In the genomic region with DNA sequence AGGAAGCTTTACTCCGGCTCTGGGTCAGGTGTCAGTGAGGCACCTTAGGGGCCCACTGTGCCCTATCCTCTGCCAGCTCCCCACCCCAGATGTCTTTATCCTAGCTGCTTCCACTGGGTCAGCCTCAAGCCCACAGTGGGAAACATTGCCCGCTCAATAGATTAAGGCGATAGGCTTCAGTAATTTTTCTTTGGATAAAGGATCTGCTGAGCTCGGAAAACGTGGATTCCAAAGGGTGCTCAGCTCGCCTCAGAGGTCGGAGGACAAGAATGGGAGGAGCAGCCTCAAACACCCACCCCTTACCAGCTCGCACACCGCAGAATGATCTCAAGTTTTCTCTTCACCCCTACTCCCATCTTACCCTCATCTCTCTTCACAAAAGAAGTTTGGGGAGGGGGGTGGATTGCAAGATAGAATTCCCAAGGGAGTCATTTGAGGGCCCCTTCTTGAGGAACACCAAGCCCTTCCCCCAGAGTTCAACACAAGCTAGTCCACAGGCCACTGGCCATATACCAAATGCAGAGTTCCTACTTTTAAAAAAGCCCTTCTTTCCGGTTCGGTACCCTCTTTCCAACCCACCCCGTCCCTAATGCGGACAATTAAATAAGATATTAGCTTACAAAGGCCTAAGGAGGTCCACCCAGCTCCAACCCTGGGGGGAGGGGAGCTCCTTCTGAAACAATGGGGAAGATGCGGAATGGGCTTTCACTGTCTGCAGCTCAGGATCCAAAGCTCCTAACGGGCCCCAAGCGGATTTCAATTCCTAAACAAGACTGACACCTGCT, we compare ENCODE assay signal across 8 mouse cellular contexts. TPM values are rescaled to one million over a fixed set of nuclear protein-coding genes. Genes with fewer than 3 reads are reported as not detected.
A peak's percentile ranks its signal among the peaks of the same experiment; 100 is the strongest.
DNase-seq lines count a peak whose midpoint lies in the region; ATAC-seq and TF ChIP-seq lines count a peak whose summit lies in the region.

No protein-coding gene starts in this region.

- H3K4me2 ChIP-seq in hindbrain, embryonic 13.5 days = peak overlapping the region; percentile 95
- H3K4me2 ChIP-seq in limb, embryonic 15.5 days = peak overlapping the region; percentile 75

- H3K4me3 ChIP-seq in thymus, adult 2 months (ENCODE audit: control insufficient read depth, insufficient read depth, low read length) = peak overlapping the region; percentile 99
- H3K4me3 ChIP-seq in cortical plate, adult 2 months (ENCODE audit: insufficient read depth, low read length) = peak overlapping the region; percentile 52
- H3K4me3 ChIP-seq in hindbrain, embryonic 13.5 days = peak overlapping the region; percentile 78
- H3K4me3 ChIP-seq in limb, embryonic 15.5 days = peak overlapping the region; percentile 76
- peak overlapping the region; percentile 99 for H3K4me3 ChIP-seq in olfactory bulb, adult 2 months (ENCODE audit: insufficient read depth, low read depth, low read length)

- H3K36me3 ChIP-seq in thymus, adult 2 months (ENCODE audit: control insufficient read depth, insufficient read depth, low read length) = no peaks in the 10 kb centered on the region
- peaks cover 33% of the 10 kb centered on the region for H3K36me3 ChIP-seq in hindbrain, embryonic 13.5 days
- peaks cover 30% of the 10 kb centered on the region for H3K36me3 ChIP-seq in limb, embryonic 15.5 days

- DNase-seq in thymus, adult 2 months = peak; percentile 24
- no peak for DNase-seq in thymus, postnatal 14 days
- no peak for DNase-seq in frontal cortex, postnatal 14 days (ENCODE audit: low spot score in 2 of 2)
- no peak for DNase-seq in thymus, adult 18-20 months

- H3K9ac ChIP-seq in hindbrain, embryonic 13.5 days = peak overlapping the region; percentile 92
- H3K9ac ChIP-seq in limb, embryonic 15.5 days = peak overlapping the region; percentile 85

- ATAC-seq in hindbrain, embryonic 13.5 days (ENCODE audit: low FRiP score) = peak; percentile 81
- ATAC-seq in limb, embryonic 15.5 days (ENCODE audit: insufficient number of reproducible peaks, low FRiP score, low TSS enrichment, low read depth) = peak; percentile 22

- peak overlapping the region; percentile 35; the same call in 1 of the 2 replicates for H3K27ac ChIP-seq in thymus, adult 2 months (ENCODE audit: control insufficient read depth, insufficient read depth, low read length)
- H3K27ac ChIP-seq in cortical plate, adult 2 months (ENCODE audit: insufficient read depth, low read length) = peak overlapping the region; percentile 57
- H3K27ac ChIP-seq in hindbrain, embryonic 13.5 days = peak overlapping the region; percentile 97
- peak overlapping the region; percentile 79 for H3K27ac ChIP-seq in limb, embryonic 15.5 days
- peak overlapping the region; percentile 96 for H3K27ac ChIP-seq in olfactory bulb, adult 2 months (ENCODE audit: insufficient read depth, low read depth, low read length)

- TF ChIP-seq CTCF in thymus, adult 2 months (IDR thresholded peaks at IDR 0.05; ENCODE audit: borderline replicate concordance, control insufficient read depth, extremely low read depth, insufficient read depth, low read length, poor library complexity) = no peak
- TF ChIP-seq CTCF in cortical plate, adult 2 months (IDR thresholded peaks at IDR 0.05; ENCODE audit: extremely low read depth, insufficient read depth, low read length) = no peak
- no peak for TF ChIP-seq CTCF in olfactory bulb, adult 2 months (IDR thresholded peaks at IDR 0.05; ENCODE audit: insufficient read depth, low read depth, low read length)

- H3K4me1 ChIP-seq in thymus, adult 2 months (replicated peaks; ENCODE audit: control insufficient read depth, insufficient read depth, low read length) = peaks cover 20% of the 10 kb centered on the region
- peaks cover 6% of the 10 kb centered on the region for H3K4me1 ChIP-seq in cortical plate, adult 2 months (ENCODE audit: control insufficient read depth, insufficient read depth, low read length)
- peaks cover 47% of the 10 kb centered on the region for H3K4me1 ChIP-seq in hindbrain, embryonic 13.5 days (replicated peaks)
- H3K4me1 ChIP-seq in limb, embryonic 15.5 days = peaks cover 31% of the 10 kb centered on the region
- H3K4me1 ChIP-seq in olfactory bulb, adult 2 months (ENCODE audit: control insufficient read depth, insufficient read depth, low read length) = peaks cover 30% of the 10 kb centered on the region

- H3K27me3 ChIP-seq in thymus, adult 2 months (ENCODE audit: control insufficient read depth, insufficient read depth, low read length) = no peaks in the 10 kb centered on the region
- no peaks in the 10 kb centered on the region for H3K27me3 ChIP-seq in hindbrain, embryonic 13.5 days
- H3K27me3 ChIP-seq in limb, embryonic 15.5 days = no peaks in the 10 kb centered on the region

- no peaks in the 10 kb centered on the region for H3K9me3 ChIP-seq in hindbrain, embryonic 13.5 days
- no peaks in the 10 kb centered on the region for H3K9me3 ChIP-seq in limb, embryonic 15.5 days

- TF ChIP-seq POLR2A in thymus, adult 2 months (IDR thresholded peaks at IDR 0.05; ENCODE audit: control insufficient read depth, extremely low read depth, insufficient read depth, low read length, poor library complexity) = no peak
- TF ChIP-seq POLR2A in cortical plate, adult 2 months (IDR thresholded peaks at IDR 0.05; ENCODE audit: extremely low read depth, insufficient read depth, low read length) = no peak
- no peak for TF ChIP-seq POLR2A in olfactory bulb, adult 2 months (IDR thresholded peaks at IDR 0.05; ENCODE audit: insufficient read depth, low read depth, low read length)

- 30% methylated on average over 16 of the region's 16 CpGs for WGBS in thymus, adult 2 months
- 2% methylated on average over 16 of the region's 16 CpGs for WGBS in hindbrain, embryonic 13.5 days
- 12% methylated on average over 16 of the region's 16 CpGs for WGBS in limb, embryonic 15.5 days
- WGBS in olfactory bulb, adult 2 months = 7% methylated on average over 16 of the region's 16 CpGs

RNA-seq across cellular contexts. Expression of gene Mettl3, which starts 11.7 kb away (rescaled TPM):
- polyA plus RNA-seq in thymus, adult 2 months (2012; rRNA removed) = 51.4 and 54.2 TPM in 2 replicates
- polyA plus RNA-seq in cortical plate, adult 2 months (2012; rRNA removed) = 28.7 and 28.8 TPM in 2 replicates
- 48.1 and 51.5 TPM in 2 replicates for polyA plus RNA-seq in hindbrain, embryonic 13.5 days (2015; fragmentation: Nextera tagmentation; extraction: Ambion mirVana)
- polyA plus RNA-seq in limb, embryonic 15.5 days (2015; fragmentation: Nextera tagmentation; extraction: Ambion mirVana) = 36.6 and 41.6 TPM in 2 replicates
- polyA plus RNA-seq in olfactory bulb, adult 2 months (2012; ENCODE audit: insufficient read depth, insufficient read length, low replicate concordance, missing spikeins) = not detected in 2 replicates

RNA-seq across cellular contexts. Expression of gene Sall2, which starts 11.9 kb away (rescaled TPM):
- 23.3 and 24.7 TPM in 2 replicates for polyA plus RNA-seq in thymus, adult 2 months (2012; rRNA removed)
- polyA plus RNA-seq in cortical plate, adult 2 months (2012; rRNA removed) = 24.6 and 26.5 TPM in 2 replicates
- polyA plus RNA-seq in hindbrain, embryonic 13.5 days (2015; fragmentation: Nextera tagmentation; extraction: Ambion mirVana) = 46.2 and 49.5 TPM in 2 replicates
- polyA plus RNA-seq in limb, embryonic 15.5 days (2015; fragmentation: Nextera tagmentation; extraction: Ambion mirVana) = 13.3 and 15.2 TPM in 2 replicates
- not detected in 2 replicates for polyA plus RNA-seq in olfactory bulb, adult 2 months (2012; ENCODE audit: insufficient read depth, insufficient read length, low replicate concordance, missing spikeins)

RNA-seq across cellular contexts. Expression of gene Rab2b, which starts 37.3 kb away (rescaled TPM):
- 12.8 and 15.3 TPM in 2 replicates for polyA plus RNA-seq in thymus, adult 2 months (2012; rRNA removed)
- polyA plus RNA-seq in cortical plate, adult 2 months (2012; rRNA removed) = 42.0 and 44.4 TPM in 2 replicates
- 57.4 and 61.8 TPM in 2 replicates for polyA plus RNA-seq in hindbrain, embryonic 13.5 days (2015; fragmentation: Nextera tagmentation; extraction: Ambion mirVana)
- polyA plus RNA-seq in limb, embryonic 15.5 days (2015; fragmentation: Nextera tagmentation; extraction: Ambion mirVana) = 24.0 and 25.0 TPM in 2 replicates
- polyA plus RNA-seq in olfactory bulb, adult 2 months (2012; ENCODE audit: insufficient read depth, insufficient read length, low replicate concordance, missing spikeins) = 394 TPM in 1 of 2 replicates, not detected in the other

RNA-seq across cellular contexts. Expression of gene Tox4, which starts 37.7 kb away (rescaled TPM):
- polyA plus RNA-seq in thymus, adult 2 months (2012; rRNA removed) = 73.5 and 96.7 TPM in 2 replicates
- polyA plus RNA-seq in cortical plate, adult 2 months (2012; rRNA removed) = 41.2 and 42.4 TPM in 2 replicates
- polyA plus RNA-seq in hindbrain, embryonic 13.5 days (2015; fragmentation: Nextera tagmentation; extraction: Ambion mirVana) = 55.5 and 59.6 TPM in 2 replicates
- polyA plus RNA-seq in limb, embryonic 15.5 days (2015; fragmentation: Nextera tagmentation; extraction: Ambion mirVana) = 41.8 and 45.8 TPM in 2 replicates
- polyA plus RNA-seq in olfactory bulb, adult 2 months (2012; ENCODE audit: insufficient read depth, insufficient read length, low replicate concordance, missing spikeins) = not detected in 2 replicates

RNA-seq across cellular contexts. Expression of gene Olfr1513, which starts 39.6 kb away (rescaled TPM):
- polyA plus RNA-seq in thymus, adult 2 months (2012; rRNA removed) = not detected in 2 replicates
- not detected in 2 replicates for polyA plus RNA-seq in cortical plate, adult 2 months (2012; rRNA removed)
- polyA plus RNA-seq in hindbrain, embryonic 13.5 days (2015; fragmentation: Nextera tagmentation; extraction: Ambion mirVana) = not detected in 2 replicates
- polyA plus RNA-seq in limb, embryonic 15.5 days (2015; fragmentation: Nextera tagmentation; extraction: Ambion mirVana) = not detected in 2 replicates
- polyA plus RNA-seq in olfactory bulb, adult 2 months (2012; ENCODE audit: insufficient read depth, insufficient read length, low replicate concordance, missing spikeins) = not detected in 2 replicates

Comparison
In these comparisons a context has a peak if more than half of its experiments do, and no peak if none do; other contexts are left out.
1. H3K27ac ChIP-seq: peak in every context shown above with its lines; median percentile 97 in hindbrain, embryonic 13.5 days; 96 in olfactory bulb, adult 2 months; 79 in limb, embryonic 15.5 days; 57 in cortical plate, adult 2 months; 35 in thymus, adult 2 months.